29 mouse cellular contexts compared by ENCODE assay signal in the genomic region with DNA sequence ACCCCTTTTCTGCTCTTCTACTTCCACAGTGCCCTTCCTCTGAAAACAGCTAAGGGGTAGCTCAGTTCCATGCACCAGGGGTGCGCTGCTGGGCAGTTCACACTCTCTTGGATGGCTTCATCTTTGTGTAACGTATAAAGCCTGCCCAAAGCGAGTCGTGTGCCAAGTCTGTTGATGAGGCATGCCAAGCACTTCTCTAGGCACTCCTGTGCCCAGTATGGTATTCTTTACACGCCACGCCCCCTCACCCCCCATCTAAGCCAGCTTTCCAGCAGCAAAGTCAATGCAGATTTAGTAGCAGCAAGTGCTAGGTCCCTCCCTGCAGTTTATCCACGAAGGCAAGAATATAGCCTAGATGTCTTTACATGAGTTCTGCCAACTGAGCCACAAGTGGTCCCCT. TPM values are rescaled to one million over a fixed set of nuclear protein-coding genes. Genes with fewer than 3 reads are reported as not detected.
DNase-seq lines count a peak whose midpoint lies in the region; ATAC-seq and TF ChIP-seq lines count a peak whose summit lies in the region.
"Had no signal": no experiment of that assay in that cellular context is flagged by ENCODE, and none has a peak within 500 bp of the region (broad histone marks: within the 10 kb centered on the region; RNA-seq: fewer than 3 reads in every experiment).

No protein-coding gene starts in this region.

- H3K4me2 ChIP-seq in forebrain, embryonic 14.5 days (ENCODE audit: low read length): no peak overlapping the region
- no peak overlapping the region for H3K4me2 ChIP-seq in heart, embryonic 12.5 days
- H3K4me2 ChIP-seq: embryonic facial prominence, embryonic 12.5 days; heart, embryonic 13.5 days; liver, embryonic 12.5 days had no signal

- no peak overlapping the region for H3K27ac ChIP-seq in forebrain, embryonic 14.5 days (ENCODE audit: low read depth, low read length)
- no peak overlapping the region for H3K27ac ChIP-seq in forebrain, embryonic 10.5 days
- no peak overlapping the region for H3K27ac ChIP-seq in heart, embryonic 12.5 days (ENCODE audit: poor library complexity, severe bottlenecking)
- peak overlapping the region; percentile 6; the same call in 1 of the 2 replicates for H3K27ac ChIP-seq in layer of hippocampus, adult 2 months
- H3K27ac ChIP-seq: embryonic facial prominence, embryonic 12.5 days; gastrocnemius, adult 2 months; heart, embryonic 13.5 days; liver, embryonic 12.5 days; stomach, postnatal 0 days had no signal

- no peaks in the 10 kb centered on the region for H3K4me1 ChIP-seq in forebrain, embryonic 14.5 days (ENCODE audit: control insufficient read depth, insufficient read depth, low read length)
- no peaks in the 10 kb centered on the region for H3K4me1 ChIP-seq in forebrain, embryonic 10.5 days
- peaks cover 1% of the 10 kb centered on the region; the same call in 1 of the 2 replicates for H3K4me1 ChIP-seq in heart, embryonic 12.5 days (replicated peaks)
- H3K4me1 ChIP-seq: embryonic facial prominence, embryonic 12.5 days had no signal

- TF ChIP-seq POLR2A in brain, embryonic 14.5 days (IDR thresholded peaks at IDR 0.05; ENCODE audit: borderline replicate concordance, extremely low read depth, insufficient read depth, insufficient read length, poor library complexity, severe bottlenecking): no peak

- H3K36me3 ChIP-seq in forebrain, embryonic 14.5 days (ENCODE audit: control insufficient read depth, insufficient read depth, low read length): peaks cover 73% of the 10 kb centered on the region
- peaks cover 93% of the 10 kb centered on the region for H3K36me3 ChIP-seq in forebrain, embryonic 10.5 days (replicated peaks)
- peaks cover 69% of the 10 kb centered on the region for H3K36me3 ChIP-seq in heart, embryonic 12.5 days

- no peak overlapping the region for H3K9ac ChIP-seq in forebrain, embryonic 14.5 days (ENCODE audit: low read length)
- no peak overlapping the region for H3K9ac ChIP-seq in heart, embryonic 12.5 days
- H3K9ac ChIP-seq: embryonic facial prominence, embryonic 12.5 days; heart, embryonic 13.5 days; liver, embryonic 12.5 days; liver, postnatal 0 days had no signal

- 80% methylated on average over 7 of the region's 7 CpGs for WGBS in forebrain, embryonic 14.5 days
- WGBS in forebrain, embryonic 10.5 days: 96% methylated on average over 7 of the region's 7 CpGs
- 86% methylated on average over 7 of the region's 7 CpGs for WGBS in heart, embryonic 12.5 days

- H3K9me3 ChIP-seq in forebrain, embryonic 14.5 days (replicated peaks; ENCODE audit: control insufficient read depth, low read length): no peaks in the 10 kb centered on the region
- no peaks in the 10 kb centered on the region for H3K9me3 ChIP-seq in forebrain, embryonic 10.5 days
- H3K9me3 ChIP-seq in heart, embryonic 12.5 days (replicated peaks): no peaks in the 10 kb centered on the region
- H3K9me3 ChIP-seq: embryonic facial prominence, embryonic 12.5 days; G1E; heart, embryonic 13.5 days; liver, embryonic 12.5 days; megakaryocyte, embryonic 14.5 days had no signal

- H3K27me3 ChIP-seq in forebrain, embryonic 14.5 days (replicated peaks; ENCODE audit: control insufficient read depth, insufficient read depth, low read length): no peaks in the 10 kb centered on the region
- H3K27me3 ChIP-seq in forebrain, embryonic 10.5 days (ENCODE audit: poor library complexity, severe bottlenecking): no peaks in the 10 kb centered on the region
- no peaks in the 10 kb centered on the region for H3K27me3 ChIP-seq in heart, embryonic 12.5 days (replicated peaks)
- H3K27me3 ChIP-seq: embryonic facial prominence, embryonic 12.5 days; heart, embryonic 13.5 days; liver, embryonic 12.5 days; megakaryocyte, embryonic 14.5 days had no signal

- DNase-seq in forebrain, embryonic 14.5 days (ENCODE audit: low spot score): peak; percentile 26
- no peak for DNase-seq in forebrain, embryonic 10.5 days (ENCODE audit: extremely low spot score, low spot score)
- peak; percentile 53 to 58 for DNase-seq in heart, postnatal 10 days
- no peak for DNase-seq in layer of hippocampus, adult 2 months (ENCODE audit: low spot score in 2 of 2)
- DNase-seq in layer of hippocampus, adult 8-10 months (ENCODE audit: low spot score in 2 of 2): no peak
- peak; percentile 24 for DNase-seq in brain, embryonic 14.5 days (ENCODE audit: low read depth)
- DNase-seq: adrenal gland, postnatal 14 days; cerebellum, adult 11-12 months; cerebellum, adult 9-11 months; embryo, embryonic 11 days; gastrocnemius, adult 2 months; gastrocnemius, postnatal 36 days; kidney, adult 11 months; kidney, postnatal 14 days; liver, postnatal 0 days; lung, postnatal 36 days; midbrain, embryonic 14.5 days; spleen, adult 18-20 months; thymus, adult 18-20 months; thymus, postnatal 25 days had no signal

- intact Hi-C loops in heart, postnatal 10 days (cut with DNase I): no loop called here

- no peak for ATAC-seq in forebrain, embryonic 14.5 days
- ATAC-seq in heart, embryonic 12.5 days (ENCODE audit: insufficient number of reproducible peaks, low FRiP score): no peak
- ATAC-seq: forebrain, embryonic 16.5 days; inflammation-experienced regulatory T-cells, adult 6 months; liver, embryonic 12.5 days; liver, postnatal 0 days had no signal

- no peak overlapping the region for H3K4me3 ChIP-seq in forebrain, embryonic 14.5 days (ENCODE audit: low read depth, low read length)
- H3K4me3 ChIP-seq in forebrain, embryonic 10.5 days: no peak overlapping the region
- no peak overlapping the region for H3K4me3 ChIP-seq in heart, embryonic 12.5 days
- H3K4me3 ChIP-seq in layer of hippocampus, adult 2 months: no peak overlapping the region
- H3K4me3 ChIP-seq: embryonic facial prominence, embryonic 12.5 days; gastrocnemius, adult 2 months; heart, embryonic 13.5 days; liver, embryonic 12.5 days had no signal

- no peak for TF ChIP-seq CTCF in layer of hippocampus, adult 2 months (conservative IDR thresholded peaks at IDR 0.05)
- no peak for TF ChIP-seq CTCF in brain, embryonic 14.5 days (IDR thresholded peaks at IDR 0.05; ENCODE audit: borderline replicate concordance, extremely low read depth, insufficient read depth, insufficient read length)

RNA-seq across cellular contexts. Expression of gene Pygb, which starts 48.1 kb away (rescaled TPM):
- polyA plus RNA-seq in forebrain, embryonic 14.5 days (2014; fragmentation: Nextera tagmentation; extraction: Ambion mirVana): 50.7 and 57.9 TPM in 2 replicates
- polyA plus RNA-seq in forebrain, embryonic 10.5 days (2016; fragmentation: Nextera tagmentation; extraction: Ambion mirVana): 62.3 and 67.8 TPM in 2 replicates
- total RNA-seq in heart, postnatal 10 days (2021): 100 to 1,000 TPM; 374 to 404 TPM
- 212 and 213 TPM in 2 replicates for polyA plus RNA-seq in heart, embryonic 12.5 days (2016; fragmentation: Nextera tagmentation; extraction: Ambion mirVana)
- total RNA-seq in layer of hippocampus, adult 2 months (2021): 100 to 1,000 TPM; 203 to 212 TPM
- total RNA-seq in layer of hippocampus, adult 8-10 months (2022): 100 to 1,000 TPM; 197 to 249 (median 221) TPM
- 56.6 and 75.8 TPM in 2 replicates for polyA plus RNA-seq in brain, embryonic 14.5 days (2012; rRNA removed)

Comparison
In these comparisons a context has a peak if more than half of its experiments do, and no peak if none do; other contexts are left out.
1. DNase-seq: peak in forebrain, embryonic 14.5 days (single experiment), heart, postnatal 10 days (2 of 2) and brain, embryonic 14.5 days (single experiment); none in forebrain, embryonic 10.5 days (single experiment), layer of hippocampus, adult 2 months (0 of 2) and layer of hippocampus, adult 8-10 months (0 of 2).